Mouse (Mus musculus): ENCODE results near the gene Med25. TPM values are rescaled to one million over a fixed set of nuclear protein-coding genes. Genes with fewer than 3 reads are reported as not detected.

Gene Med25
- polyA plus RNA-seq, 1 experiment: 57.4 TPM

- TF ChIP-seq MAX (IDR thresholded peaks at IDR 0.05; ENCODE audit: low read depth) (no peak), REST (IDR thresholded peaks at IDR 0.05; ENCODE audit: insufficient read depth, insufficient read length) (no peak), SRF (IDR thresholded peaks at IDR 0.05; ENCODE audit: control insufficient read depth, insufficient read length, low read depth) (no peak), USF1 (IDR thresholded peaks at IDR 0.05; ENCODE audit: low read depth) (no peak), MYOG (IDR thresholded peaks at IDR 0.05; ENCODE audit: control insufficient read depth in 1 of 3, insufficient read depth in 1 of 3, insufficient read length in 2 of 3, low read depth in 2 of 3) (no peak), MYOD1 (IDR thresholded peaks at IDR 0.05; ENCODE audit: control insufficient read depth in 1 of 3, insufficient read length in 2 of 3, low read depth in 2 of 3) (no peak), POLR2AphosphoS2 (IDR thresholded peaks at IDR 0.05; ENCODE audit: insufficient read length, low read depth) (no peak)
Measured at GRCm38 (mm10) chr7:44894175-44894574, 1.7 kb upstream of the Med25 start.

GRCm38 (mm10) chr7:44893197-44893596, 685 bp upstream of the Med25 start:
- no peak overlapping the region for H3ac ChIP-seq (ENCODE audit: control insufficient read depth, insufficient read length)
- H3K4me2 ChIP-seq (ENCODE audit: low read depth): peak overlapping the region; percentile 87
- no peaks in the 10 kb centered on the region for H3K36me3 ChIP-seq (ENCODE audit: control insufficient read depth, insufficient read depth)
- no peaks in the 10 kb centered on the region for H3K27me3 ChIP-seq (ENCODE audit: control insufficient read depth, insufficient read depth, insufficient read length)
- H3K79me2 ChIP-seq (ENCODE audit: control insufficient read depth, insufficient read depth): peaks cover 36% of the 10 kb centered on the region
- H3K4me3 ChIP-seq: peak overlapping the region; percentile 75
- TF ChIP-seq USF1 (IDR thresholded peaks at IDR 0.05; ENCODE audit: low read depth) (no peak), E2F4 (IDR thresholded peaks at IDR 0.05; ENCODE audit: insufficient read depth) (no peak), REST (IDR thresholded peaks at IDR 0.05; ENCODE audit: insufficient read depth, insufficient read length) (no peak), POLR2AphosphoS2 (IDR thresholded peaks at IDR 0.05; ENCODE audit: insufficient read length, low read depth) (no peak), MYOD1 (IDR thresholded peaks at IDR 0.05; ENCODE audit: control insufficient read depth in 1 of 3, insufficient read length in 2 of 3, low read depth in 2 of 3) (no peak), TCF12 (IDR thresholded peaks at IDR 0.05; ENCODE audit: insufficient read depth, poor library complexity, severe bottlenecking) (no peak), CEBPB (IDR thresholded peaks at IDR 0.05; ENCODE audit: insufficient read depth, poor library complexity, severe bottlenecking) (no peak), MYOG (IDR thresholded peaks at IDR 0.05; ENCODE audit: control insufficient read depth in 1 of 3, insufficient read depth in 1 of 3, insufficient read length in 2 of 3, low read depth in 2 of 3) (no peak), MAX (IDR thresholded peaks at IDR 0.05; ENCODE audit: low read depth) (no peak), SRF (IDR thresholded peaks at IDR 0.05; ENCODE audit: control insufficient read depth, insufficient read length, low read depth) (no peak), TCF3 (IDR thresholded peaks at IDR 0.05; ENCODE audit: insufficient read length, low read depth) (no peak), POLR2A (IDR thresholded peaks at IDR 0.05; ENCODE audit: insufficient read length, low read depth) (no peak)

More at GRCm38 (mm10) chr7:44894175-44894574, 1.7 kb upstream of the Med25 start:
- H3ac ChIP-seq (ENCODE audit: control insufficient read depth, insufficient read length): no peak overlapping the region
- H3K4me3 ChIP-seq: no peak overlapping the region
- H3K79me2 ChIP-seq (ENCODE audit: control insufficient read depth, insufficient read depth): peaks cover 27% of the 10 kb centered on the region
- H3K27me3 ChIP-seq (ENCODE audit: control insufficient read depth, insufficient read depth, insufficient read length): no peaks in the 10 kb centered on the region
- H3K4me2 ChIP-seq (ENCODE audit: low read depth): no peak overlapping the region
- H3K36me3 ChIP-seq (ENCODE audit: control insufficient read depth, insufficient read depth): no peaks in the 10 kb centered on the region

- TF ChIP-seq CEBPB (IDR thresholded peaks at IDR 0.05; ENCODE audit: insufficient read depth, poor library complexity, severe bottlenecking) (no peak), USF1 (IDR thresholded peaks at IDR 0.05; ENCODE audit: low read depth) (no peak), E2F4 (IDR thresholded peaks at IDR 0.05; ENCODE audit: insufficient read depth) (no peak), MYOD1 (IDR thresholded peaks at IDR 0.05; ENCODE audit: control insufficient read depth in 1 of 3, insufficient read length in 2 of 3, low read depth in 2 of 3) (no peak), TCF12 (IDR thresholded peaks at IDR 0.05; ENCODE audit: insufficient read depth, poor library complexity, severe bottlenecking) (no peak), TCF3 (IDR thresholded peaks at IDR 0.05; ENCODE audit: insufficient read length, low read depth) (no peak), REST (IDR thresholded peaks at IDR 0.05; ENCODE audit: insufficient read depth, insufficient read length) (no peak), MYOG (IDR thresholded peaks at IDR 0.05; ENCODE audit: control insufficient read depth in 1 of 3, insufficient read depth in 1 of 3, insufficient read length in 2 of 3, low read depth in 2 of 3) (no peak), POLR2A (IDR thresholded peaks at IDR 0.05; ENCODE audit: insufficient read length, low read depth) (no peak), SRF (IDR thresholded peaks at IDR 0.05; ENCODE audit: control insufficient read depth, insufficient read length, low read depth) (no peak), MAX (IDR thresholded peaks at IDR 0.05; ENCODE audit: low read depth) (no peak), POLR2AphosphoS2 (IDR thresholded peaks at IDR 0.05; ENCODE audit: insufficient read length, low read depth) (no peak)
- no peaks in the 10 kb centered on the region for H3K27me3 ChIP-seq (ENCODE audit: control insufficient read depth, insufficient read depth, insufficient read length)
- H3K36me3 ChIP-seq (ENCODE audit: control insufficient read depth, insufficient read depth): no peaks in the 10 kb centered on the region
Measured at GRCm38 (mm10) chr7:44891611-44892010, 901 bp downstream of the Med25 start.

GRCm38 (mm10) chr7:44890737-44891136, 1.8 kb downstream of the Med25 start:
- no peaks in the 10 kb centered on the region for H3K27me3 ChIP-seq (ENCODE audit: control insufficient read depth, insufficient read depth, insufficient read length)
- H3ac ChIP-seq (ENCODE audit: control insufficient read depth, insufficient read length): no peak overlapping the region
- H3K4me2 ChIP-seq (ENCODE audit: low read depth): peak overlapping the region; percentile 83
- no peak for TF ChIP-seq POLR2AphosphoS2 (IDR thresholded peaks at IDR 0.05; ENCODE audit: insufficient read length, low read depth)
- no peak for TF ChIP-seq CEBPB (IDR thresholded peaks at IDR 0.05; ENCODE audit: insufficient read depth, poor library complexity, severe bottlenecking)
- no peak for TF ChIP-seq E2F4 (IDR thresholded peaks at IDR 0.05; ENCODE audit: insufficient read depth)
- no peak for TF ChIP-seq POLR2A (IDR thresholded peaks at IDR 0.05; ENCODE audit: insufficient read length, low read depth)
- no peak for TF ChIP-seq TCF12 (IDR thresholded peaks at IDR 0.05; ENCODE audit: insufficient read depth, poor library complexity, severe bottlenecking)
- TF ChIP-seq REST (IDR thresholded peaks at IDR 0.05; ENCODE audit: insufficient read depth, insufficient read length): no peak
- TF ChIP-seq MAX (IDR thresholded peaks at IDR 0.05; ENCODE audit: low read depth): no peak
- no peak for TF ChIP-seq TCF3 (IDR thresholded peaks at IDR 0.05; ENCODE audit: insufficient read length, low read depth)
- no peak for TF ChIP-seq SRF (IDR thresholded peaks at IDR 0.05; ENCODE audit: control insufficient read depth, insufficient read length, low read depth)
- TF ChIP-seq MYOD1 (IDR thresholded peaks at IDR 0.05; ENCODE audit: control insufficient read depth in 1 of 3, insufficient read length in 2 of 3, low read depth in 2 of 3): no peak
- TF ChIP-seq MYOG (IDR thresholded peaks at IDR 0.05; ENCODE audit: control insufficient read depth in 1 of 3, insufficient read depth in 1 of 3, insufficient read length in 2 of 3, low read depth in 2 of 3): no peak
- TF ChIP-seq USF1 (IDR thresholded peaks at IDR 0.05; ENCODE audit: low read depth): no peak
- H3K79me2 ChIP-seq (ENCODE audit: control insufficient read depth, insufficient read depth): peaks cover 50% of the 10 kb centered on the region
- H3K36me3 ChIP-seq (ENCODE audit: control insufficient read depth, insufficient read depth): no peaks in the 10 kb centered on the region
- H3K4me3 ChIP-seq: peak overlapping the region; percentile 75

More at GRCm38 (mm10) chr7:44891611-44892010, 901 bp downstream of the Med25 start:
- Histone ChIP-seq H3ac (ENCODE audit: control insufficient read depth, insufficient read length) (peak overlapping the region; percentile 70), H3K4me3 (peak overlapping the region; percentile 75), H3K79me2 (ENCODE audit: control insufficient read depth, insufficient read depth) (peaks cover 50% of the 10 kb centered on the region), H3K4me2 (ENCODE audit: low read depth) (peak overlapping the region; percentile 83)
